Mouse (Mus musculus): ENCODE measurements around the gene Oxtr. TPM values are rescaled to one million over a fixed set of nuclear protein-coding genes. Genes with fewer than 3 reads are reported as not detected.
A peak's percentile ranks its signal among the peaks of the same experiment; 100 is the strongest.

Gene Oxtr
- polyA plus RNA-seq, 1 experiment from 2014 or later = 0.99 TPM

DNA sequence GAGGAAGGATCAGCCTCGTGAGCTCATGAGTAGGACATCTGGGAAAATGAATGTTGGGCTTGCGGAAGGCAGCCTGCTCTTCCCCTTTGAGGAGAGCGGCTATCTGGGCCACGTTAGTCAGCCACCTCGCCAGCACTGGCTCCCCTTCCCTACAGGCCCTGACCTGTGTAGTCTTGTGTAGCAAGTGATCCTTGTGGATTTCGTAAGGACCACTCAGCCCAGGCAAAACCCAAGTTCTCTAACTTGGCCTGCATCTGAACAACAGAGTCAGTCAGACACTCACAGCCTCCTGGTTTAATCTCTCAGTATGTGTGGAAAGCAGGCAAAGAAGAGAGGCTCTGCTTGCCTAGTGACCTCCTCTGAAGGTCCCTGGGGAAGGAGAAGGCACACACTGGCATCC lies 2.9 kb upstream of the Oxtr start:
- Histone ChIP-seq H3K36me3 (ENCODE audit: control insufficient read depth, insufficient read depth, low read length) (no peaks in the 10 kb centered on the region), H3K9ac (ENCODE audit: low read depth, low read length) (no peak overlapping the region), H3K4me1 (ENCODE audit: control insufficient read depth, insufficient read depth, low read length) (peaks cover 15% of the 10 kb centered on the region; the same call in 1 of the 2 replicates), H3K4me3 (ENCODE audit: low read depth, low read length) (no peak overlapping the region), H3K27me3 (replicated peaks; ENCODE audit: control insufficient read depth, insufficient read depth, low read length) (peaks cover 35% of the 10 kb centered on the region), H3K27ac (replicated peaks; ENCODE audit: low read depth, low read length) (no peak overlapping the region), H3K4me2 (ENCODE audit: low read depth, low read length) (no peak overlapping the region), H3K9me3 (ENCODE audit: control insufficient read depth, low read length) (no peaks in the 10 kb centered on the region)
- DNase-seq (ENCODE audit: low spot score) (no peak), ATAC-seq (ENCODE audit: low read depth) (no peak)
- 83% methylated on average over 6 of the region's 6 CpGs for WGBS

DNA sequence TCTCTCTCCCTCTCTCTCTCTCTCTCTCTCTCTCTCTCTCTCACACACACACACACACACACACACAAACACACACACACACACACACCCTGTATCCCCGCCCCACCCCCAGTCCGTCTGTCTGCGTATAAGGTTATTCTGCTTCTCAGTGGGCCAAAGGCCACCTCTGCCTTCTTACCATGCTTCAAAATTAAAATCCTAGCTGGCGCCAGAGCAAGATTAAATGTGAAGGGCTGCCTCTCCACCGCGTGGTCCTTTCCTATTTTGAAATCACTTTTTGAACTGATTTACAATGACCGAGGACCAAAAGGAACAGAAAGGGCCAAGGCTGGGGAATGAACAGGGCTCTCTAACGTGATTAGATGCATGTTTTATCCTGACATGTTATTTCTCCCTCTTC lies 1.8 kb upstream of the Oxtr start:
- H3K4me3 ChIP-seq (ENCODE audit: low read depth, low read length) = no peak overlapping the region
- no peaks in the 10 kb centered on the region for H3K36me3 ChIP-seq (ENCODE audit: control insufficient read depth, insufficient read depth, low read length)
- H3K9ac ChIP-seq (ENCODE audit: low read depth, low read length) = no peak overlapping the region
- H3K4me2 ChIP-seq (ENCODE audit: low read depth, low read length) = no peak overlapping the region
- WGBS = 77% methylated on average over 8 of the region's 8 CpGs
- DNase-seq (ENCODE audit: low spot score) = no peak
- no peak overlapping the region for H3K27ac ChIP-seq (replicated peaks; ENCODE audit: low read depth, low read length)
- no peaks in the 10 kb centered on the region for H3K9me3 ChIP-seq (ENCODE audit: control insufficient read depth, low read length)
- no peak for ATAC-seq (ENCODE audit: low read depth)
- H3K27me3 ChIP-seq (replicated peaks; ENCODE audit: control insufficient read depth, insufficient read depth, low read length) = peaks cover 43% of the 10 kb centered on the region
- H3K4me1 ChIP-seq (ENCODE audit: control insufficient read depth, insufficient read depth, low read length) = peaks cover 15% of the 10 kb centered on the region; the same call in 1 of the 2 replicates

DNA sequence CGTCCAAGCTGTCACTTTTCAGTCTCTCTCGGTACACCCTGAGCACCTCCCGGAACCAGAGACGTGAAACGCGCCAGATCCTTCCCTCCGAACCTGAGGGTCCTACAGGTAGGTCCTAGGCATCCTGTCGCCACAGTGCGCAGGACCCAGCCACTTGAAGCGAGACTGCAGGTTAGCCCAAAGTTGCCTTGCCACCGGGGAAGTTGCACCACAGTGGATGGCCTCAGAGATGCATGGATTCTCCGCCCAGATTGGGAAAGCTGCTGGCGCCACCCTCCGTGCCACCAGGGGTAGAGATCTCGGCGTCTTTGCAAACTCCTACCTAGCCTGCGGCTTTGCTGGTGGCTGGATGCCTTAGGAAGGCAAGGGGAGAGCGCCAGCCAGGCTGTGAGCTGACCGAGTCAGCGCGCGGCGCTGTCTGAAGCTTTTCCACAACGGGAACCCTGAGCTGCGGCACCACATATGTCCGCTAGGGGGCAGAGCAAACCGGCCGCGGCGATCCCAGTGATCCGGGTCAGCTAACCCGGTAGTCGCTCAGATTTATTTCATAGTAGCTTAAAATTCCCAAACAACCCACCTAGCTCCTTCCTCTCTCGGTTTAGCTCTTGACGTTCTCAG lies 991 bp upstream of the Oxtr start:
- ATAC-seq (ENCODE audit: low read depth) (peak; percentile 54), DNase-seq (ENCODE audit: low spot score) (peak; percentile 79)
- peak overlapping the region; percentile 51 for H3K9ac ChIP-seq (ENCODE audit: low read depth, low read length)
- H3K4me2 ChIP-seq (ENCODE audit: low read depth, low read length) = peak overlapping the region; percentile 72
- peaks cover 15% of the 10 kb centered on the region; the same call in 1 of the 2 replicates for H3K4me1 ChIP-seq (ENCODE audit: control insufficient read depth, insufficient read depth, low read length)
- under 1% methylated on average over 33 of the region's 35 CpGs for WGBS
- no peak overlapping the region for H3K27ac ChIP-seq (replicated peaks; ENCODE audit: low read depth, low read length)
- no peaks in the 10 kb centered on the region for H3K36me3 ChIP-seq (ENCODE audit: control insufficient read depth, insufficient read depth, low read length)
- H3K9me3 ChIP-seq (ENCODE audit: control insufficient read depth, low read length) = no peaks in the 10 kb centered on the region
- H3K27me3 ChIP-seq (replicated peaks; ENCODE audit: control insufficient read depth, insufficient read depth, low read length) = peaks cover 43% of the 10 kb centered on the region
- peak overlapping the region; percentile 38 for H3K4me3 ChIP-seq (ENCODE audit: low read depth, low read length)

DNA sequence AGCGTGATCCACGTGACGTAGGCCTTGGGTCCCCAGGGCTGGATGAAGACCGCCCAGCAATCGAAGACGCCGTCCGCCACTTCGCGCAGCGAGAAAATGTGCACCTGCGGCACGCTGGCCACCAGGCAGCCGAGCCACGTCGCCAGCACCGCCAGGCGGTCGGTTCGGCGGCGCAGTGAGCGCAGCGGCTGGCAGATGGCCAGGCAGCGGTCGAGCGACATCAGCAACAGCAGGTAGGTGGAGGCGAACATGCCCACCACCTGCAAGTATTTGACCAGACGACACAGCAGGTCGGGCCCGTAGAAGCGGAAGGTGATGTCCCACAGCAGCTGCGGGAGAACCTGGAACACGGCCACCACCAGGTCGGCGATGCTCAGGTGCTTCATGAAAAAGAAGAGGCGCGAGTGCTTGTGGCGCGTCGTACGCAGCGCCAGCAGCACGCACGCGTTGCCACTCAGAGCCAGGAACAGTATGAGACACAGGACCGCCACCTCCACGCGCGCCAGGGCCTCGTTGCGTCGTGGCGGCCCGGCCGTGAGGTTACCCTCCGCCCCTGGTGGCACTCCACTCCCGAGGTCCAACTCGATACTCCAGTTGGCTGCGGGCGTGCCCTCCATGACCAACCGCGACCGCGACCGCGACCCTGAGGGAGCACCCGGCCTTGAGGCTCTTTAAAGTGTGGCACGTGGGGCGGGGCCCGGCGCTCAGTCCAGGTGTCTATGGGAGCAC lies 398 bp downstream of the Oxtr start:
- Histone ChIP-seq H3K27ac (replicated peaks; ENCODE audit: low read depth, low read length) (no peak overlapping the region), H3K4me2 (ENCODE audit: low read depth, low read length) (peak overlapping the region; percentile 72), H3K9ac (ENCODE audit: low read depth, low read length) (peak overlapping the region; percentile 51), H3K36me3 (ENCODE audit: control insufficient read depth, insufficient read depth, low read length) (no peaks in the 10 kb centered on the region), H3K4me1 (ENCODE audit: control insufficient read depth, insufficient read depth, low read length) (peaks cover 15% of the 10 kb centered on the region; the same call in 1 of the 2 replicates), H3K4me3 (ENCODE audit: low read depth, low read length) (peak overlapping the region; percentile 38), H3K9me3 (ENCODE audit: control insufficient read depth, low read length) (no peaks in the 10 kb centered on the region), H3K27me3 (replicated peaks; ENCODE audit: control insufficient read depth, insufficient read depth, low read length) (peaks cover 43% of the 10 kb centered on the region)
- peak; percentile 11 for DNase-seq (ENCODE audit: low spot score)
- 5% methylated on average over 58 of the region's 72 CpGs for WGBS
- peak; percentile 16; the same call in 1 of the 2 replicates for ATAC-seq (ENCODE audit: low read depth)

DNA sequence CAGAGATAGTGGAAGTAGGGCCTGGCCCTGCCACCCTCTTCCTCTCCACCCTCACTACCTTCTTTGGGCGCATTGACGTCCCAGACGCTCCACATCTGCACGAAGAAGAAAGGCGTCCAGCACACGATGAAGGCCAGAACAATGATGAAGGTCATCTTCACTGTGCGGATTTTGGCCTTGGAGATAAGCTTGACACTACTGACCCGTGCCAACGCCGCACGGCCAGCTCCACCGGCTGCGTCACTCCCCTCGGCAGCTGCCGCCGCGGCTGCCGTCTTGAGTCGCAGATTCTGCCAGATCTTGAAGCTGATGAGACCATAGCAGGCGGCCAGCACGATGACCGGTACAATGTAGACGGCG lies 942 bp downstream of the Oxtr start:
- DNase-seq (ENCODE audit: low spot score) = no peak
- peak overlapping the region; percentile 72 for H3K4me2 ChIP-seq (ENCODE audit: low read depth, low read length)
- H3K9ac ChIP-seq (ENCODE audit: low read depth, low read length) = peak overlapping the region; percentile 51
- 40% methylated on average over 24 of the region's 24 CpGs for WGBS
- ATAC-seq (ENCODE audit: low read depth) = no peak
- no peaks in the 10 kb centered on the region for H3K9me3 ChIP-seq (ENCODE audit: control insufficient read depth, low read length)
- H3K4me1 ChIP-seq (ENCODE audit: control insufficient read depth, insufficient read depth, low read length) = peaks cover 15% of the 10 kb centered on the region; the same call in 1 of the 2 replicates
- H3K4me3 ChIP-seq (ENCODE audit: low read depth, low read length) = peak overlapping the region; percentile 38
- no peak overlapping the region for H3K27ac ChIP-seq (replicated peaks; ENCODE audit: low read depth, low read length)
- peaks cover 43% of the 10 kb centered on the region for H3K27me3 ChIP-seq (replicated peaks; ENCODE audit: control insufficient read depth, insufficient read depth, low read length)
- H3K36me3 ChIP-seq (ENCODE audit: control insufficient read depth, insufficient read depth, low read length) = no peaks in the 10 kb centered on the region

DNA sequence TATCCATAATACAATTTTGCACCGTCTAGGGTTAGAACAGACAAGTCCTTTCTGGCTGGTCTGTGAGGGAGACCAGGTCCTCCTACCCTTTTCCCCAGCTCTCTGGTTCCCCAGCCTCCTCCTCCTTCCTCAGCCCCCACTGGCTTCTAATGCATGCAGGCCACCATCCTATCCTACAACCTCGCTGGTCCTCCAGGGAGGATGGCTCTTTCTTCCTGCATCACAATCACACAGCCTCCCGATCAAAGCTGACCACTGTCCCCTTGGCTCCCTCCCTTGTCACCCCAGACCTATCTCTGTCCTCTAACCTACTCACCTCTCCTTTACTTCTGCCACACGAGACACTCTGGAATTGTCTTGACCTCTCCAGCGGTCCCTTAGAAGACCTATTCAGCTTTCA lies 1.8 kb downstream of the Oxtr start:
- DNase-seq (ENCODE audit: low spot score) (no peak), ATAC-seq (ENCODE audit: low read depth) (no peak)
- no peak overlapping the region for H3K4me3 ChIP-seq (ENCODE audit: low read depth, low read length)
- peaks cover 43% of the 10 kb centered on the region for H3K27me3 ChIP-seq (replicated peaks; ENCODE audit: control insufficient read depth, insufficient read depth, low read length)
- no peak overlapping the region for H3K9ac ChIP-seq (ENCODE audit: low read depth, low read length)
- 79% methylated on average over 4 of the region's 5 CpGs for WGBS
- no peak overlapping the region for H3K4me2 ChIP-seq (ENCODE audit: low read depth, low read length)
- no peak overlapping the region for H3K27ac ChIP-seq (replicated peaks; ENCODE audit: low read depth, low read length)
- peaks cover 15% of the 10 kb centered on the region; the same call in 1 of the 2 replicates for H3K4me1 ChIP-seq (ENCODE audit: control insufficient read depth, insufficient read depth, low read length)
- H3K36me3 ChIP-seq (ENCODE audit: control insufficient read depth, insufficient read depth, low read length) = no peaks in the 10 kb centered on the region
- no peaks in the 10 kb centered on the region for H3K9me3 ChIP-seq (ENCODE audit: control insufficient read depth, low read length)

DNA sequence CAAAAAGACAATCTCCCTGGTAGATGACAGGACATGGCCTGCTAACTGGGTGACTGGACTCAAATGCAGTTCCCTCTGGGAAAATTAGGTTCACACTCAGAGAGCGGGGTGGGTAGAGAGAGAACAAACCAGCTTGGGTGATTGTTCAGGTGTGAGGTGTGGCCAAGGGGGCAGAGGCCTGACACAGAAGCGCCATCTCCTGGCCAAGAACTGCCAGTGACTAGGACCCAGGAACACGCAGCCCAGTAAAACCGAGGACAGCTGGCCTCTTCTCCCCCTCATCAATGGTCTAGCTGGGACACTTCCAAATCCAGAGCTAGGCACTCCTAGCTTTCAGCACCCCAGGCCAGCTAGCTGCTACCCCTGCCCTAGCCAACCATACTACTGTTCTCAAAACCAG lies 5.4 kb downstream of the Oxtr start:
- H3K4me3 ChIP-seq (ENCODE audit: low read depth, low read length) = no peak overlapping the region
- peak; percentile 27 for DNase-seq (ENCODE audit: low spot score)
- H3K4me1 ChIP-seq (ENCODE audit: control insufficient read depth, insufficient read depth, low read length) = peaks cover 7% of the 10 kb centered on the region; the same call in 1 of the 2 replicates
- peak; percentile 51; the same call in 1 of the 2 replicates for ATAC-seq (ENCODE audit: low read depth)
- H3K9ac ChIP-seq (ENCODE audit: low read depth, low read length) = no peak overlapping the region
- H3K27ac ChIP-seq (replicated peaks; ENCODE audit: low read depth, low read length) = no peak overlapping the region
- no peaks in the 10 kb centered on the region for H3K9me3 ChIP-seq (ENCODE audit: control insufficient read depth, low read length)
- no peak overlapping the region for H3K4me2 ChIP-seq (ENCODE audit: low read depth, low read length)
- WGBS = 3% methylated on average over 4 of the region's 4 CpGs
- peaks cover 25% of the 10 kb centered on the region for H3K27me3 ChIP-seq (replicated peaks; ENCODE audit: control insufficient read depth, insufficient read depth, low read length)
- H3K36me3 ChIP-seq (ENCODE audit: control insufficient read depth, insufficient read depth, low read length) = no peaks in the 10 kb centered on the region

DNA sequence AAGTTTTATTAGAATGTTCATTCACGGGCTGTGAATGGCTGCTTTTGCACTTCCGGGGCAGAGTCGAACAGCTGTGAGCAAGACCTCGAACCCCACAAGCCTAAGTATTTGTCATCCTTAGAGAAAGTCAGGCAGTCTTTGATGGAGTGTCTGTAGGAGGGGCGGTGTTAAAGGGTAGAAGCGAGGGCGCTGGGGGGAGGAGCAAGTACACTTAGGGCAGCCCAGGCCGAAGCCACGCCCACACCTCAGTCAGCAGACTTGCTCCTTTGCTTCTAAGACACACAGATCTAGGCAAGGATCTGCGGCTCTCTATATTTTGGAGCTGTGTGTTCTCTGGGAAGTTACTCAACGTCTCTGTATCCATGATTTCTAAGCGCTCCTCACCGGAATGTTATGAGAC lies 9.9 kb downstream of the Oxtr start:
- Histone ChIP-seq H3K9me3 (ENCODE audit: control insufficient read depth, low read length) (no peaks in the 10 kb centered on the region), H3K27me3 (replicated peaks; ENCODE audit: control insufficient read depth, insufficient read depth, low read length) (no peaks in the 10 kb centered on the region), H3K4me1 (ENCODE audit: control insufficient read depth, insufficient read depth, low read length) (no peaks in the 10 kb centered on the region), H3K36me3 (ENCODE audit: control insufficient read depth, insufficient read depth, low read length) (no peaks in the 10 kb centered on the region), H3K9ac (ENCODE audit: low read depth, low read length) (no peak overlapping the region), H3K27ac (replicated peaks; ENCODE audit: low read depth, low read length) (no peak overlapping the region), H3K4me2 (ENCODE audit: low read depth, low read length) (no peak overlapping the region), H3K4me3 (ENCODE audit: low read depth, low read length) (no peak overlapping the region)
- WGBS = 52% methylated on average over 13 of the region's 13 CpGs
- no peak for ATAC-seq (ENCODE audit: low read depth)
- no peak for DNase-seq (ENCODE audit: low spot score)
